Mouse (Mus musculus) hindbrain, embryonic 15.5 days (tissue): ENCODE measurements at regions not wholly inside any gene's neighbourhood (a gene's known extent, or its start where the extent isn't known, plus 50 kb on each side); places are given as distances from the start of the nearest gene placed in this dataset.
A peak's percentile ranks its signal among the peaks of the same experiment; 100 is the strongest.
"Not testable (repeated sequence)": the region's sequence is repeated elsewhere in the genome, so short reads cannot be mapped to it uniquely, and the experiment has no call there.

Experiments used
- ATAC-seq: fragments of 200-750 bp; cut with Nextera tagmentation; 2 replicates; pipeline ENCODE4 v1.8.0; 2017; ENCODE audit warnings: low read depth, moderate number of reproducible peaks, moderate TSS enrichment; ENCODE audit not compliant: low FRiP score
- H3K27ac ChIP-seq: fragments of 300-500 bp; sonication (generic); replicated peaks from 2 replicates; pipeline ENCODE4 v1.5.1; 2015; ENCODE audit warnings: mild to moderate bottlenecking, inconsistent platforms
- H3K27me3 ChIP-seq: fragments of 300-500 bp; sonication (generic); 2 replicates; pipeline ENCODE4 v1.6.1; 2015; ENCODE audit warnings: control low read depth, inconsistent platforms
- H3K36me3 ChIP-seq: fragments of 300-500 bp; sonication (generic); 2 replicates; pipeline ENCODE4 v1.6.1; 2015; ENCODE audit warnings: control low read depth, inconsistent platforms
- H3K4me1 ChIP-seq: fragments of 300-500 bp; sonication (generic); replicated peaks from 2 replicates; pipeline ENCODE4 v1.6.1; 2015; ENCODE audit warnings: control low read depth, inconsistent platforms
- H3K4me2 ChIP-seq: fragments of 300-500 bp; sonication (generic); 2 replicates; pipeline ENCODE4 v1.6.1; 2015; ENCODE audit warnings: moderate library complexity, mild to moderate bottlenecking, inconsistent platforms
- H3K4me3 ChIP-seq: fragments of 300-500 bp; sonication (generic); 2 replicates; pipeline ENCODE4 v1.5.1; 2015; ENCODE audit warnings: mild to moderate bottlenecking, inconsistent platforms
- H3K9ac ChIP-seq: fragments of 300-500 bp; sonication (generic); 2 replicates; pipeline ENCODE4 v1.6.1; 2015; ENCODE audit warnings: inconsistent platforms
- H3K9me3 ChIP-seq: fragments of 300-500 bp; sonication (generic); 2 replicates; pipeline ENCODE4 v1.6.1; 2016; ENCODE audit warnings: control low read depth, inconsistent platforms
- WGBS: fragments of 180-500 bp; shearing (Covaris S2); methylation state at CpG from one replicate; pipeline ENCODE4 v1.1.7; 2015; 5-methylcytosine and 5-hydroxymethylcytosine counted together

GRCm38 (mm10) chr17:48678216-48678832 lies 223.6 kb downstream of the Unc5cl start:
- Histone ChIP-seq H3K36me3 (no peaks in the 10 kb centered on the region), H3K9ac (no peak overlapping the region), H3K4me1 (no peaks in the 10 kb centered on the region), H3K9me3 (no peaks in the 10 kb centered on the region), H3K27ac (peak overlapping the region; percentile 32; the same call in 1 of the 2 replicates), H3K4me2 (no peak overlapping the region), H3K27me3 (no peaks in the 10 kb centered on the region), H3K4me3 (no peak overlapping the region)
- WGBS, result 50% methylated on average over 12 of the region's 12 CpGs
- ATAC-seq, result 0 out of 2 replicates have a peak, but pooled peaks have one; percentile 19

DNA sequence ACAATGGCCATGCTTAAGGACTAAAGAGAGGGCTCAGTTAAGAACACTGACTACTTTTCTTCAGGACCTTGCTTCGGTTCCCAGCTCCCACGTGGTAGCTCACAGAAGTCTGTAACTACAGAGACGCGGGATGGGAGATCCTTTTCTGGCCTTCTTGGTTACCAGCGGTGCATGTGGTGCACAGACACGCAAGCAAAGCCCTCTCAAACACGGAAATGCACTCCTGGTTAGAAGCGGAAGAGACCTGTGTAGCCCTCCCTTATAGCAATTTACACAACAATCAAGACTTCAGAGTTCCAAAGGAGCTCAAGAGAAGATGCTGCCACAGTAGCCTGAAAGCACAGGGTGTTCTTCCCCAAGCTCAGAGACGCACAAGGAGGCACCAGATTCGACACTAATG lies 225.6 kb downstream of the Unc5cl start:
- Histone ChIP-seq H3K4me2 (no peak overlapping the region), H3K9me3 (no peaks in the 10 kb centered on the region), H3K4me3 (no peak overlapping the region), H3K9ac (no peak overlapping the region), H3K4me1 (no peaks in the 10 kb centered on the region), H3K36me3 (no peaks in the 10 kb centered on the region), H3K27me3 (no peaks in the 10 kb centered on the region), H3K27ac (no peak overlapping the region)
- WGBS, result 87% methylated on average over 10 of the region's 10 CpGs
- no peak for ATAC-seq

- Histone ChIP-seq H3K4me3 (no peak overlapping the region), H3K36me3 (no peaks in the 10 kb centered on the region), H3K9ac (no peak overlapping the region), H3K4me2 (no peak overlapping the region), H3K9me3 (no peaks in the 10 kb centered on the region), H3K27me3 (no peaks in the 10 kb centered on the region), H3K27ac (no peak overlapping the region), H3K4me1 (no peaks in the 10 kb centered on the region)
- ATAC-seq, result no peak
- 79% methylated on average over 2 of the region's 2 CpGs for WGBS
These were observed 234.2 kb downstream of the Unc5cl start for GRCm38 (mm10) chr17:48688944-48689343.

GRCm38 (mm10) chr17:48698456-48698855 lies 233.7 kb upstream of the Lrfn2 start:
- 88% methylated on average over 5 of the region's 5 CpGs for WGBS
- Histone ChIP-seq H3K9ac (no peak overlapping the region), H3K27me3 (no peaks in the 10 kb centered on the region), H3K4me3 (no peak overlapping the region), H3K36me3 (no peaks in the 10 kb centered on the region), H3K9me3 (peaks cover 5% of the 10 kb centered on the region; the same call in 1 of the 2 replicates), H3K27ac (no peak overlapping the region), H3K4me2 (no peak overlapping the region), H3K4me1 (no peaks in the 10 kb centered on the region)
- no peak for ATAC-seq

- Histone ChIP-seq H3K4me1 (no peaks in the 10 kb centered on the region), H3K9me3 (peaks cover 5% of the 10 kb centered on the region; the same call in 1 of the 2 replicates), H3K9ac (no peak overlapping the region), H3K27me3 (no peaks in the 10 kb centered on the region), H3K27ac (no peak overlapping the region), H3K36me3 (no peaks in the 10 kb centered on the region), H3K4me2 (no peak overlapping the region), H3K4me3 (no peak overlapping the region)
- ATAC-seq, result no peak
- WGBS, result 28% methylated on average over 10 of the region's 10 CpGs
These were observed 231.6 kb upstream of the Lrfn2 start for GRCm38 (mm10) chr17:48700591-48700990.

- H3K27me3 ChIP-seq, result no peaks in the 10 kb centered on the region
- no peak overlapping the region for H3K4me2 ChIP-seq
- no peaks in the 10 kb centered on the region for H3K36me3 ChIP-seq
- no peak overlapping the region for H3K27ac ChIP-seq
- no peak for ATAC-seq
- no peak overlapping the region for H3K4me3 ChIP-seq
- no peaks in the 10 kb centered on the region for H3K9me3 ChIP-seq
- H3K9ac ChIP-seq, result no peak overlapping the region
- 0 out of 2 replicates have a peak, but pooled peaks cover 3% of the 10 kb centered on the region for H3K4me1 ChIP-seq
- 83% methylated on average over 4 of the region's 4 CpGs for WGBS
These were observed 211.7 kb upstream of the Lrfn2 start for GRCm38 (mm10) chr17:48720506-48720905.

- no peak overlapping the region for H3K4me3 ChIP-seq
- H3K36me3 ChIP-seq, result no peaks in the 10 kb centered on the region
- no peaks in the 10 kb centered on the region for H3K27me3 ChIP-seq
- no peak overlapping the region for H3K9ac ChIP-seq
- no peak overlapping the region for H3K4me2 ChIP-seq
- ATAC-seq, result no peak
- WGBS, result 71% methylated on average over 10 of the region's 10 CpGs
- H3K4me1 ChIP-seq, result 0 out of 2 replicates have a peak, but pooled peaks cover 3% of the 10 kb centered on the region
- no peaks in the 10 kb centered on the region for H3K9me3 ChIP-seq
- no peak overlapping the region for H3K27ac ChIP-seq
These were observed 208.9 kb upstream of the Lrfn2 start for GRCm38 (mm10) chr17:48723286-48723685.

DNA sequence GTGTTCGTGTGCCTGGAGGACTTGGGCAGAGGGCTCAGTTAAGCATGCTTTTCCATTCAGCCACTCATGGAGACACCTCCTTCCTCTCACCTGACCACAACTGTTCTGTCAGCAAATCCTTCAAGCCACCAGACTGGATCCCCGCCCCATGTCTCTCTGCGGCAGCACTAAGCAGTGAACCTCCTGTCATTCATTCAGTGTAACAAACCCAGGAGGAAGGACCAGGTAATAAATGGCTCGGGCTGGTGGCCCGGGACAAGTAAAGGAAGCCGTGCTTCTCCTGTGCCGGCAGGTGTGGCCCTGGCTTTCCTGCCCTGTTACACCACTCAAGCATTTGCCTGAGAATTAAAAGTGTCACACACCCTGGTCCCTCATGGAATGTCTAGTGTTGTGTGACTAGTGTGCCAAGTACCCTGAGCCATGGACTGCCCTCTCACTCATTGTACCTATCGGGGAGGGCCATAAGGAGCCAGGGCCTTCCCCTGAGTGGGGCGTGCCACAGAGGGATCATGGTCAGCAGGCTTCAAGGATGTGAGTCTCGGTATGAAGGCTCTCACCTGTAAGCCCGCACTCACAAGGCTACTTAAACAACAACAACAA lies 207.6 kb upstream of the Lrfn2 start:
- WGBS, result 91% methylated on average over 11 of the region's 11 CpGs
- H3K36me3 ChIP-seq, result no peaks in the 10 kb centered on the region
- H3K27me3 ChIP-seq, result no peaks in the 10 kb centered on the region
- no peaks in the 10 kb centered on the region for H3K9me3 ChIP-seq
- ATAC-seq, result no peak
- H3K4me3 ChIP-seq, result no peak overlapping the region
- H3K27ac ChIP-seq, result no peak overlapping the region
- no peak overlapping the region for H3K9ac ChIP-seq
- 0 out of 2 replicates have a peak, but pooled peaks cover 3% of the 10 kb centered on the region for H3K4me1 ChIP-seq
- H3K4me2 ChIP-seq, result no peak overlapping the region

DNA sequence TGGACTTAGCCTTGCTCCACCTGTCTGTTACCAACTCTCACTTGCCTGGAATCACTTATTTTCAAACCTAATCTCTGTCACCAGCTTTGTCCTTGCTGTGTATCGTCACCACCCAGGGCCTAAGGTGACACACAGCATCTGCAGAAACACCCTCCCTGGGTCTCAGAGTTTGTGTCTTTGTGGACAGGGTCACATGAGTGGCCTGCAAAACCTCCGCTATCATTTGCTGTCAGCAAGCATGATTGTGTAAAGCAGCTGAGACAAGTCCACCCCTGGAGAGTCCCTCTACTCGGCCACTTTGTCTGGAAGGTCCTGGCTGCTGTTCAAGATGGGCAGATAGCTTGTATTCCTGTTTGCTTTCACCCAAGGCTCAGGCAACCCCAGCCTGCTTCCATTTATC lies 205.7 kb upstream of the Lrfn2 start:
- Histone ChIP-seq H3K9me3 (no peaks in the 10 kb centered on the region), H3K9ac (no peak overlapping the region), H3K4me1 (0 out of 2 replicates have a peak, but pooled peaks cover 3% of the 10 kb centered on the region), H3K4me2 (no peak overlapping the region), H3K27me3 (no peaks in the 10 kb centered on the region), H3K27ac (no peak overlapping the region), H3K36me3 (no peaks in the 10 kb centered on the region), H3K4me3 (no peak overlapping the region)
- 71% methylated on average over 3 of the region's 3 CpGs for WGBS
- ATAC-seq, result no peak

- H3K9me3 ChIP-seq, result no peaks in the 10 kb centered on the region
- ATAC-seq, result no peak
- H3K4me2 ChIP-seq, result no peak overlapping the region
- no peaks in the 10 kb centered on the region for H3K4me1 ChIP-seq
- H3K36me3 ChIP-seq, result no peaks in the 10 kb centered on the region
- H3K27me3 ChIP-seq, result no peaks in the 10 kb centered on the region
- H3K4me3 ChIP-seq, result no peak overlapping the region
- 64% methylated on average over 9 of the region's 9 CpGs for WGBS
- H3K27ac ChIP-seq, result no peak overlapping the region
- H3K9ac ChIP-seq, result no peak overlapping the region
These were observed 198.4 kb upstream of the Lrfn2 start for GRCm38 (mm10) chr17:48733801-48734200.

- not testable (repeated sequence) for H3K9ac ChIP-seq, H3K4me3 ChIP-seq, H3K9me3 ChIP-seq, H3K36me3 ChIP-seq, H3K4me1 ChIP-seq, ATAC-seq, H3K27me3 ChIP-seq, H3K27ac ChIP-seq, H3K4me2 ChIP-seq
- WGBS, result 62% methylated on average over 2 of the region's 2 CpGs
These were observed 195.0 kb upstream of the Lrfn2 start for GRCm38 (mm10) chr17:48737181-48737580.

DNA sequence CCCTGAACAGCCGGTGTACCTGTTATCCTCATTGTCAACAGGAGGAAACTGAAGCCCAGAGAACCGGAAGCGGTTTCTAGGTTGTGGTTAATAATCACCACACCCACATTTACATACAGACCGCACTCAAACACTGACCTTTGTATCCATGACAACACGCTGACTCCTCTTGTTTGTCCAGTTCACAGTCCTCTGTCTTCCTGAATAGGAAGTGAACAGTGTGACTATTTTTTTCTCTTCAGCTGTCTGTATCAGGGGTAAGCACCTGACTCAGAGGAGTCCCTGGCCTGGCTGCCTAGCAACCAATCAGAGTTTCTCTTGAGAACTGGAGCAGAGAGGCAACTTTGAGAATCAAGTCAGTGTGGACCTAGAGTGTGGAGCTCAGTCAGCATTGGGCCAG lies 193.5 kb upstream of the Lrfn2 start:
- Histone ChIP-seq H3K27ac (no peak overlapping the region), H3K36me3 (no peaks in the 10 kb centered on the region), H3K4me1 (no peaks in the 10 kb centered on the region), H3K4me2 (no peak overlapping the region), H3K9me3 (no peaks in the 10 kb centered on the region), H3K9ac (no peak overlapping the region), H3K27me3 (no peaks in the 10 kb centered on the region), H3K4me3 (no peak overlapping the region)
- ATAC-seq, result peak; percentile 65
- WGBS, result 59% methylated on average over 5 of the region's 5 CpGs
